Mouse (Mus musculus) lung, embryonic 16.5 days (tissue): ENCODE results near the gene Gpr35. TPM values are rescaled to one million over a fixed set of nuclear protein-coding genes. Genes with fewer than 3 reads are reported as not detected.
"Not testable (repeated sequence)": the region's sequence is repeated elsewhere in the genome, so short reads cannot be mapped to it uniquely, and the experiment has no call there.

Experiments used
- ATAC-seq: fragments of 200-750 bp; cut with Nextera tagmentation; 2 replicates; pipeline ENCODE4 v1.8.0; 2017; ENCODE audit warnings: low read depth, mild to moderate bottlenecking, moderate library complexity
- H3K27ac ChIP-seq: fragments of 300-500 bp; sonication (generic); 2 replicates; pipeline ENCODE4 v1.5.1; 2014; ENCODE audit warnings: mild to moderate bottlenecking, control low read depth, low read length
- H3K27me3 ChIP-seq: fragments of 300-500 bp; sonication (generic); 2 replicates; pipeline ENCODE4 v1.6.1; 2014; ENCODE audit warnings: low read depth, low read length, mixed read lengths; ENCODE audit not compliant: control insufficient read depth, insufficient read depth
- H3K36me3 ChIP-seq: fragments of 300-500 bp; sonication (generic); 2 replicates; pipeline ENCODE4 v1.6.1; 2014; ENCODE audit warnings: low read length; ENCODE audit not compliant: control insufficient read depth, insufficient read depth
- H3K4me1 ChIP-seq: fragments of 300-500 bp; sonication (generic); replicated peaks from 2 replicates; pipeline ENCODE4 v1.6.1; 2014; ENCODE audit warnings: low read length, mixed read lengths; ENCODE audit not compliant: control insufficient read depth, insufficient read depth
- H3K4me2 ChIP-seq: fragments of 300-500 bp; sonication (generic); 2 replicates; pipeline ENCODE4 v1.6.1; 2014; ENCODE audit warnings: low read depth, low read length, control low read depth
- H3K4me3 ChIP-seq: fragments of 300-500 bp; sonication (generic); 2 replicates; pipeline ENCODE4 v1.5.1; 2014; ENCODE audit warnings: mild to moderate bottlenecking, low read length, control low read depth
- H3K9ac ChIP-seq: fragments of 300-500 bp; sonication (generic); 2 replicates; pipeline ENCODE4 v1.6.1; 2014; ENCODE audit warnings: low read length, control low read depth
- H3K9me3 ChIP-seq: fragments of 300-500 bp; sonication (generic); 2 replicates; pipeline ENCODE4 v1.6.1; 2016; ENCODE audit warnings: low read length; ENCODE audit not compliant: control insufficient read depth
- WGBS: fragments of 180-500 bp; shearing (Covaris S2); extraction: QIAGEN DNeasy Blood & Tissue Kit; methylation state at CpG from one replicate; pipeline ENCODE4 v1.1.7; 2014; 5-methylcytosine and 5-hydroxymethylcytosine counted together
- polyA plus RNA-seq: library from polyadenylated mRNA; unstranded; fragments of >200 nt; fragmentation: Nextera tagmentation; extraction: Ambion mirVana; gene quantifications from 2 replicates; pipeline ENCODE4 v1.2.1, GENCODE M21; 2015

The Gpr35 gene
- polyA plus RNA-seq, 1 experiment from 2014 or later, result 0.46 TPM

DNA sequence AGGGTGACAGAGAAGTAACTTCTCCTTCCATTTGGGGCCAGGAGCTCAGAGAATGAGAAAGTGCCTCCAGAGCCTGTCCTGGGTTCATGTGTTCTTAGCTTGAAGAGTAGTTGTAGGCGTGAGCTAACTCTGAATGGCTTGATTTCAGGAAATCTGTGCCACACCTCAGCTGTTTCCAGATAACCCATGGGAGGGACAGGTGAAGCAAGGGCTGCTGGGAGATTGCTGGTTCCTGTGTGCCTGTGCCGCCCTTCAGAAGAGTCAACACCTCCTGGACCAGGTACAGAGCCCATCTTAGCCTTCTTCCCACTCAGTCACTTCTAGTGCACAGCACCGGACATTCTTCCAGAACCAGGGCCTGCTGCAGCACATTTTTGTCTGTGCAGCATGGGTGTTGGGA lies 12.9 kb upstream of the Gpr35 start:
- no peak overlapping the region for H3K9ac ChIP-seq
- 85% methylated on average over 3 of the region's 3 CpGs for WGBS
- no peak for ATAC-seq

DNA sequence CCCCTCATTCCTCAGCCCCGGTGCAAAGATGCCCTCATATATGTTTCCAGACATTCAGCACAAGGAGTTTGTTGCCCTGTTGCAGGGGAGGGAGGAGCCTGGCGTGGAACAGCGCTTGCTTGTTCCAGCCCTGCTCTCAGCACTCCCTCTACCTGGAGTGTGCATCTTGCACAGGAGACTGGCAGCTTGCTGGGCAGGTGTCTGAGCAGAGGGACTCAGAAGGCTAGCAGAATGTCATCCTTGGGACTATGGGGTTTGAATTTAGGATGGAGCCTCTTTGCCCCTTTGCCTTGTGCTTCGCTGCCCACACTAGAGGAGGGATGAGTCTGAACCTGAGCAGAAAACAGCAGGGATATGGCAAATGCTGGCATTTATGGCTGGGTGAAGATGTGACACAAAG lies 10.9 kb upstream of the Gpr35 start:
- Histone ChIP-seq H3K27me3 (no peaks in the 10 kb centered on the region), H3K36me3 (peaks cover 32% of the 10 kb centered on the region), H3K9ac (no peak overlapping the region), H3K9me3 (no peaks in the 10 kb centered on the region), H3K4me2 (no peak overlapping the region), H3K27ac (no peak overlapping the region), H3K4me1 (peaks cover 15% of the 10 kb centered on the region), H3K4me3 (no peak overlapping the region)
- no peak for ATAC-seq
- WGBS, result 91% methylated on average over 4 of the region's 4 CpGs

More for the DNA sequence above, 12.9 kb upstream of the Gpr35 start:
- Histone ChIP-seq H3K36me3 (peaks cover 27% of the 10 kb centered on the region), H3K4me3 (no peak overlapping the region), H3K4me1 (peaks cover 17% of the 10 kb centered on the region), H3K27me3 (no peaks in the 10 kb centered on the region), H3K9me3 (no peaks in the 10 kb centered on the region), H3K4me2 (no peak overlapping the region), H3K27ac (no peak overlapping the region)

DNA sequence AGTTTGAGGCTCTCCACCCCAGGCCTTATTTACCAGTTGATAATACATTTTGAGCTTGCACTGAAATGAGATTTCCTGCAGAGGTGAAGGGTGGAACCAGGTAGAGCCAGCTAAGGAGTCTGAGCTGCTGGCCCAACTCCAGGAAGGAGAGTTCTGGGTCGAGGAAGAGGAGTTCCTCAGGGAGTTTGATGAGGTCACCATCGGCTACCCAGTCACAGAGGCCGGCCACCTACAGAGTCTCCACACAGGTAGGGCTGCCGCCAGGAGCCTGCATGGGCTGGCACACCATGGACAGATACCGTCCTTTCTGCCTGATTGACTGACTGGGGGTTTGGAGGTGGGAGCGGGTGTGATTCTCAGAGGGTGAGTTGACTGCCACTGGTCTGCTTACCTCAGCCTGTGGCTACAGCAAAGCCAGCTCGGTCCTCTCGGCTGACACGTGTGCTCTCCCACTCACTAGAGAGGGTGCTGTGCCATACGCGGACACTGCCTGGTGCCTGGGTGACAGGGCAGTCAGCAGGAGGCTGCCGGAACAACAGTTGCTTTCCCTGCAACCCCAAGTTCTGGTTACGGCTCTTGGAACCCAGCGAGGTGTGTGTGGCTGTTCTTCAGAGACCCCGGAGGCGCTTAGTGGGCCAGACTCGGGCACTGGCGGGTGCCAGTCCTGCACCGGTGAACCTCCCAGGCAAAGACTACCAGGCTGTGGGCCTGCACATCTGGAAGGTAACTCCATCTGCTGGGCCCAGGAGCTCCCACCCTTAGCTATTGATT lies 7.3 kb upstream of the Gpr35 start:
- no peak for ATAC-seq
- Histone ChIP-seq H3K4me2 (no peak overlapping the region), H3K9ac (no peak overlapping the region), H3K36me3 (peaks cover 42% of the 10 kb centered on the region), H3K4me1 (no peaks in the 10 kb centered on the region), H3K4me3 (no peak overlapping the region), H3K9me3 (no peaks in the 10 kb centered on the region), H3K27me3 (no peaks in the 10 kb centered on the region), H3K27ac (no peak overlapping the region)
- 91% methylated on average over 19 of the region's 19 CpGs for WGBS

DNA sequence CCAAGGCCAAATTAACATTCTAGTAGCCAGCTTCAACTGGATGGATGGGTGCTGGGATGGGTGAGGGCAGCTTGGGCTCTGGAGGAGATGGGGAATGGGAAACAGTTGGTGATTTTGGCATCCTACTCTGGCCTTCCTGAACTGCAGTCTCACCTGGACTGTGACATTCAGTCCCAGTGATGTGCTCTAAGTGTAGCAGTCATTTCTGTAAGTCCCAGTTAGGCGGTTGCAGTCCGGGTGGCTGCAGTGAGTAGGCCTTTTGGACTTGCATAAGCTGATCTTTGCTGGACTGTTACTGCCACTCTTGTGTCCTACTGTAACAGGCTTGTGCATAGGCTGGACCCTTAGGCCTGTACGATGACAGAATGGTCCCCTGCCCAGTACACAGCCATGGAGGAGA lies 2.7 kb upstream of the Gpr35 start:
- no peak for ATAC-seq
- H3K27ac ChIP-seq, result no peak overlapping the region
- no peaks in the 10 kb centered on the region for H3K27me3 ChIP-seq
- no peak overlapping the region for H3K4me3 ChIP-seq
- no peak overlapping the region for H3K4me2 ChIP-seq
- H3K36me3 ChIP-seq, result peaks cover 19% of the 10 kb centered on the region
- H3K9ac ChIP-seq, result no peak overlapping the region
- WGBS, result 90% methylated on average over 3 of the region's 3 CpGs
- H3K4me1 ChIP-seq, result no peaks in the 10 kb centered on the region
- no peaks in the 10 kb centered on the region for H3K9me3 ChIP-seq

DNA sequence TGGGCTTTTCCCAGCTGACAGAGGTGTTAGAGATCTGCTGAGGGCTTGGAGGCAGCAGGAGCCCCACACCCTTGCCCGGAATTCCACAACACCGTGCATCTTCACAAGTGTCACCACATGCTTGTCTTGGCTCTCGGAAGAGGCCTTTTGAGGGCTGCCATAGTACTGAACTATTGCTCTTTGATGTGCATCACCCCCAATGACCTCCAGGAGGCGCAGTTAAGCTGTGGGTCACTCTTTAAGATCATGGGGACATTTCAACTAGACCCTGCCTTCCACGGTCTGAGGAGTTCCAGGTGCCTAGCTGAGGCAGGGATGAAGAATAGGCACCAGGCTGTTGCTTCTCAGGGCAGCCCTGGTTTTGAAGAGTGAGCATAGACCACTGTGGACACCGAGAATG lies 1.2 kb upstream of the Gpr35 start:
- Histone ChIP-seq H3K4me2 (no peak overlapping the region), H3K4me3 (no peak overlapping the region)
- 46% methylated on average over 6 of the region's 6 CpGs for WGBS

DNA sequence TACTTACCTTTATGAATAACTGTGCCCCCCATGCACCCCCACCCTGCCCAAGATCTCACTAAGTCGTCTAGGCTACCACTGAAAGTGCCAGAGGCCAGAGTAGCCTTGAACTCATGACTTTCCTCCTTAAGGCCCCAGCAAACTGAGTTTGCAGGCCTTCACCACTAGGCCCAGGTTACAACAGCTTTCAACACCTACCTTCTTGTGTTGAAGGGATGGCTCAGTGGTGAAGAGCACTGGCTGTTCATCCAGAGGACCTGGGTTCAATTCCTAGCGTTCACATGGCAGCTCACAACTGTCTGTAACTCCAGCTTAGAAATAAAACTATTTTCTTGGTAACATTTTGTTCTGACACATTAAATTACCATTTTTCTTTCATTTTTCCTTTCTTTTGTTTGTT lies 3.0 kb downstream of the Gpr35 start:
- Histone ChIP-seq H3K9ac (no peak overlapping the region), H3K9me3 (no peaks in the 10 kb centered on the region), H3K27ac (no peak overlapping the region), H3K4me3 (no peak overlapping the region), H3K27me3 (no peaks in the 10 kb centered on the region), H3K4me1 (no peaks in the 10 kb centered on the region), H3K36me3 (no peaks in the 10 kb centered on the region), H3K4me2 (no peak overlapping the region)
- no peak for ATAC-seq
- WGBS, result 61% methylated on average over 2 of the region's 2 CpGs

More for the DNA sequence above, 1.2 kb upstream of the Gpr35 start:
- H3K36me3 ChIP-seq, result peaks cover 16% of the 10 kb centered on the region
- no peaks in the 10 kb centered on the region for H3K4me1 ChIP-seq
- no peaks in the 10 kb centered on the region for H3K9me3 ChIP-seq
- H3K9ac ChIP-seq, result no peak overlapping the region
- no peaks in the 10 kb centered on the region for H3K27me3 ChIP-seq
- no peak for ATAC-seq
- no peak overlapping the region for H3K27ac ChIP-seq

DNA sequence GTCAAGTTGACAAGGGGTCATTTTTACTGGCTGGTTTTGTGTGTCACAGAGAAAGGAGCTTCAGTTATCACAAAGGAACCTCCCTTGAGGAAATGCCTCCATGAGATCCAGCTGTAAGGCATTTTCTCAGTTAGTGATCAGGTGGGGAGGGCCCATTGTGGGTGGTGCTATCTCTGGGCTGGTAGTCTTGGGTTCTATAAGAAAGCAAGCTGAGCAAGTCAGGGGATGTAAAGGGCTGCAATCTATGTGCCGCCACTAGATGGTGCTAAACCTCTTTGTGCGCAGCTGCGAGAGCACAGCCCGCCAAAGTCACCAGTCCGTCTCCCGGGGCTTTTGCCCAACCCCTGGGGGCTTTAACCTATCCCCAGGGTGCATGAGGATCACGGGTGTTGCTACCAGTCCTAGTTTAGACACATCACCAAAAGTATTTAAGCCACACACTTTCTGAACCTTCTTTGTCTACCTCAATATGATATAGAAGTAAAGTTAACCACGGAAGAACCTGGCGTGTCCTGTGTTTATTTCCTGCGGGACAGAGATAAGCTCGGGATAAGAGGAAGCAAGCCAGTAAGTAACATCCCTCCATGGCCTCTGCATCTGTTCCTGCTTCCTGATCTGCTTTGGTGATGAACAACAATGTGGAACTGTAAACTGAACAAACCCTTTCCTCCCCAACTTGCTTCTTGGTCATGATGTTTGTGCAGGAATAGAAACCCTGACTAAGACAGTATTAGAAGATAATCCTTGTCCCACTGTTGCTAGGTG lies 6.1 kb downstream of the Gpr35 start:
- H3K4me1 ChIP-seq, H3K9me3 ChIP-seq, H3K27me3 ChIP-seq, H3K27ac ChIP-seq, H3K36me3 ChIP-seq: not testable (repeated sequence)
- H3K9ac ChIP-seq, result peak overlapping the region; percentile 19; the same call in 1 of the 2 replicates
- peak overlapping the region; percentile 19 for H3K4me3 ChIP-seq
- ATAC-seq, result peak; percentile 23; the same call in 1 of the 2 replicates
- H3K4me2 ChIP-seq, result peak overlapping the region; percentile 47
- WGBS, result 3% methylated on average over 11 of the region's 11 CpGs

DNA sequence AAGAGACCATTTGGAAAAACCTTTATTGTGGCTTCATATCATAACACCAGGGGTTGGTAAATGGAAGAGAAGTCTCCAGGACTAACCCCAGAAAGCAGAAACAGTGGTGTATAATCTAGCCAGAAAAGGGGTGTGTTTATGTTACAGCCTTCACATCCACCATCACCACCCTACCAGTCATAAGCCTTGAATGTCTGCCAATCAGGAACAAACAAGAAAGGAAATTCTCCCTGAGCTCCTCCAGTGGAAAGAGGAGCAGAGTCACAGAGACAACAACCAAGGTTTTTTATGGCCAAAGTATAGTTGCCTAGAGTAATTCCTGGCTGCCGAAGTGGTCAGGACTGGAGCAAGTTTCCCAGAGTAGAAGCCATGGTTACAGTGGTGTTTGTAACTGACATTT lies 8.3 kb downstream of the Gpr35 start:
- Histone ChIP-seq H3K9ac (no peak overlapping the region), H3K27ac (no peak overlapping the region), H3K4me1 (no peaks in the 10 kb centered on the region), H3K4me3 (no peak overlapping the region), H3K27me3 (no peaks in the 10 kb centered on the region), H3K36me3 (no peaks in the 10 kb centered on the region), H3K4me2 (no peak overlapping the region), H3K9me3 (no peaks in the 10 kb centered on the region)
- no peak for ATAC-seq
- WGBS, result 76% methylated on average over 1 of the region's 1 CpGs

DNA sequence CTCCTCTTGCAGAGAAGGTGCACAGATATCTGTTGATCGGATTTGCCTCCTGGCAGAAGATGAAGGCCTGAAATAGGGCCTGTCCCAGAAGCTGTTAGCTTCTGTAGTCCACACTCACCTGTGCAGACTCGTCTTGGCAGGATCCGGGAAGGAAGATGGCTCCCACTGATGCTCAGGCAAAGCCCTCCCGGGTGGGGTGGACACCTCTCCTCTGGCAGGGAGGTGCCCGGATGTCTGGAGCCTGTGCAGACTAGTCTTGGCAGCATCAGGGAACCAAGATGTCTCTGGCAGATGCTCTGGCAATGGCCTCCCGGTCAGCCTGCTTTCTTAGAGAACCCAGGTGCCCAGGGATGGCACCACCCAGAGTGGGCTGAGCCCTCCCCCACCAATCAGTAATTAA lies 20.1 kb downstream of the Gpr35 start:
- not testable (repeated sequence) for H3K4me1 ChIP-seq, H3K27me3 ChIP-seq, ATAC-seq, H3K36me3 ChIP-seq, H3K4me2 ChIP-seq, H3K27ac ChIP-seq, H3K9ac ChIP-seq, H3K4me3 ChIP-seq, H3K9me3 ChIP-seq
- 86% methylated on average over 6 of the region's 6 CpGs for WGBS
